In the genomic region with DNA sequence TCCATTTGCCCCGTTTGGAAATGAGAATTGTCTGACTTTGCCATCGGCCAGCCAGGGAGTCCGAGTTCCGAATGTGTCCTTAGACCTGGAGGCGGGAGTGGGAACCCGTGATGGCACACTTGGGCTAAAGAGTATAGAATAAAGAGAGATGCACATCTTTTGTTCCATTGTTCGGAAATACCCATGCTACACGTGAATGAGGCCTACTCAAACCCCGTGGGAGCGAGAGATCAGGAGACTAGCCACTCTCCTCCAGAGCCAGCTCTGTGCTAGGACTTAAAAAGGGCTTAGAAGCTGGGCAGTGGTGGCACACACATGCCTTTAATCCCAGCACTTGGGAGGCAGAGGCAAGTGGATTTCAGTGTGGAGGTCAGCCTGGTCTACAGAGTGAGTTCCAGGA, we compare ENCODE assay signal across 9 mouse cellular contexts. TPM values are rescaled to one million over a fixed set of nuclear protein-coding genes. Genes with fewer than 3 reads are reported as not detected.
DNase-seq lines count a peak whose midpoint lies in the region; ATAC-seq and TF ChIP-seq lines count a peak whose summit lies in the region.
"Had no signal": no experiment of that assay in that cellular context is flagged by ENCODE, and none has a peak within 500 bp of the region (broad histone marks: within the 10 kb centered on the region; RNA-seq: fewer than 3 reads in every experiment).

No protein-coding gene starts in this region.

- no peak overlapping the region for H3K4me2 ChIP-seq in kidney, postnatal 0 days (ENCODE audit: low read length)
- no peak overlapping the region for H3K4me2 ChIP-seq in intestine, embryonic 16.5 days (ENCODE audit: low read depth, low read length)

- peaks cover 4% of the 10 kb centered on the region; the same call in 1 of the 2 replicates for H3K36me3 ChIP-seq in kidney, postnatal 0 days (ENCODE audit: insufficient read depth, low read length)
- H3K36me3 ChIP-seq in intestine, embryonic 16.5 days (ENCODE audit: control insufficient read depth, insufficient read depth, low read length) = no peaks in the 10 kb centered on the region; the same call in 1 of the 2 replicates

- peaks cover 40% of the 10 kb centered on the region for H3K4me1 ChIP-seq in cerebellum, adult 2 months (ENCODE audit: control insufficient read depth, insufficient read depth, low read length)
- H3K4me1 ChIP-seq in kidney, postnatal 0 days (replicated peaks; ENCODE audit: insufficient read depth, low read length) = peaks cover 23% of the 10 kb centered on the region
- peaks cover 8% of the 10 kb centered on the region; the same call in 1 of the 2 replicates for H3K4me1 ChIP-seq in cortical plate, adult 2 months (ENCODE audit: control insufficient read depth, insufficient read depth, low read length)
- H3K4me1 ChIP-seq in intestine, embryonic 16.5 days (ENCODE audit: control insufficient read depth, insufficient read depth, low read length) = peaks cover 86% of the 10 kb centered on the region

- H3K27me3 ChIP-seq in cerebellum, adult 2 months (ENCODE audit: control insufficient read depth, insufficient read depth, low read length) = no peaks in the 10 kb centered on the region
- H3K27me3 ChIP-seq in kidney, postnatal 0 days (ENCODE audit: insufficient read depth, low read length) = no peaks in the 10 kb centered on the region
- H3K27me3 ChIP-seq in intestine, embryonic 16.5 days (replicated peaks; ENCODE audit: control insufficient read depth, insufficient read depth, low read length) = no peaks in the 10 kb centered on the region

- no peak overlapping the region for H3K4me3 ChIP-seq in cerebellum, adult 2 months (replicated peaks; ENCODE audit: insufficient read depth, low read depth, low read length)
- no peak overlapping the region for H3K4me3 ChIP-seq in kidney, postnatal 0 days (replicated peaks; ENCODE audit: low read depth, low read length)
- no peak overlapping the region for H3K4me3 ChIP-seq in cortical plate, adult 2 months (ENCODE audit: insufficient read depth, low read length)
- no peak overlapping the region for H3K4me3 ChIP-seq in intestine, embryonic 16.5 days (ENCODE audit: low read length)

- no peaks in the 10 kb centered on the region for H3K9me3 ChIP-seq in kidney, postnatal 0 days (replicated peaks; ENCODE audit: low read length)
- no peaks in the 10 kb centered on the region for H3K9me3 ChIP-seq in intestine, embryonic 16.5 days (ENCODE audit: control insufficient read depth, low read length)

- DNase-seq in cerebellum, adult 2 months = no peak
- DNase-seq in cerebellum, adult 9-10 months = no peak
- no peak for DNase-seq in kidney, postnatal 0 days (ENCODE audit: low spot score)
- no peak for DNase-seq in kidney, adult 11 months
- DNase-seq in embryo, embryonic 11 days = no peak
- DNase-seq in layer of hippocampus, postnatal 14 days (ENCODE audit: low spot score in 2 of 2) = no peak

- peak overlapping the region; percentile 79 for H3K27ac ChIP-seq in cerebellum, adult 2 months (ENCODE audit: insufficient read depth, low read length)
- H3K27ac ChIP-seq in kidney, postnatal 0 days = peak overlapping the region; percentile 81
- peak overlapping the region; percentile 6 for H3K27ac ChIP-seq in cortical plate, adult 2 months (ENCODE audit: insufficient read depth, low read length)
- peak overlapping the region; percentile 89 for H3K27ac ChIP-seq in intestine, embryonic 16.5 days (ENCODE audit: low read length)

- H3K9ac ChIP-seq in kidney, postnatal 0 days (ENCODE audit: low read depth, low read length) = no peak overlapping the region
- 0 out of 2 replicates have a peak overlapping the region, but pooled peaks have one; percentile 21 for H3K9ac ChIP-seq in intestine, embryonic 16.5 days (ENCODE audit: low read depth, low read length)

- TF ChIP-seq CTCF in cerebellum, adult 2 months (IDR thresholded peaks at IDR 0.05; ENCODE audit: borderline replicate concordance, insufficient read depth, low read depth, low read length) = no peak
- no peak for TF ChIP-seq CTCF in kidney, postnatal 0 days (IDR thresholded peaks at IDR 0.05; ENCODE audit: low read depth)
- TF ChIP-seq CTCF in cortical plate, adult 2 months (IDR thresholded peaks at IDR 0.05; ENCODE audit: extremely low read depth, insufficient read depth, low read length) = no peak

- TF ChIP-seq POLR2A in cerebellum, adult 2 months (IDR thresholded peaks at IDR 0.05; ENCODE audit: borderline replicate concordance, insufficient read depth, low read length) = no peak
- TF ChIP-seq POLR2A in cortical plate, adult 2 months (IDR thresholded peaks at IDR 0.05; ENCODE audit: extremely low read depth, insufficient read depth, low read length) = no peak

- 80% methylated on average over 10 of the region's 10 CpGs for WGBS in cerebellum, adult 2 months
- 72% methylated on average over 10 of the region's 10 CpGs for WGBS in kidney, postnatal 0 days
- 78% methylated on average over 10 of the region's 10 CpGs for WGBS in intestine, embryonic 16.5 days

- ATAC-seq in kidney, postnatal 0 days (replicated peaks; ENCODE audit: low FRiP score, low read depth) = no peak
- no peak for ATAC-seq in intestine, embryonic 16.5 days
- ATAC-seq: forebrain, embryonic 16.5 days had no signal

RNA-seq across cellular contexts. Expression of gene Naglu, which starts 10.3 kb away (rescaled TPM):
- 12.7 and 15.8 TPM in 2 replicates for polyA plus RNA-seq in cerebellum, adult 2 months (2012; rRNA removed)
- polyA plus RNA-seq in kidney, postnatal 0 days (2015; fragmentation: Nextera tagmentation; extraction: Ambion mirVana) = 26.5 and 28.0 TPM in 2 replicates
- 10.3 and 10.7 TPM in 2 replicates for polyA plus RNA-seq in cortical plate, adult 2 months (2012; rRNA removed)
- polyA plus RNA-seq in intestine, embryonic 16.5 days (2015; fragmentation: Nextera tagmentation; extraction: Ambion mirVana) = 14.7 and 18.2 TPM in 2 replicates
- 10 to 100 TPM in 1 of 2 experiments, 1 to 10 TPM in 1; 9.3 to 10.3 TPM for total RNA-seq in layer of hippocampus, postnatal 14 days (2021)

RNA-seq across cellular contexts. Expression of gene Hsd17b1, which starts 18.7 kb away (rescaled TPM):
- 0.84 and 0.93 TPM in 2 replicates for polyA plus RNA-seq in cerebellum, adult 2 months (2012; rRNA removed)
- polyA plus RNA-seq in kidney, postnatal 0 days (2015; fragmentation: Nextera tagmentation; extraction: Ambion mirVana) = 0.13 and 0.42 TPM in 2 replicates
- 0.21 and 0.42 TPM in 2 replicates for polyA plus RNA-seq in cortical plate, adult 2 months (2012; rRNA removed)
- 0.10 and 0.16 TPM in 2 replicates for polyA plus RNA-seq in intestine, embryonic 16.5 days (2015; fragmentation: Nextera tagmentation; extraction: Ambion mirVana)
- under 1 TPM; 0.38 to 0.81 TPM for total RNA-seq in layer of hippocampus, postnatal 14 days (2021)

RNA-seq across cellular contexts. Expression of gene Coasy, which starts 22.9 kb away (rescaled TPM):
- 34.1 and 36.7 TPM in 2 replicates for polyA plus RNA-seq in cerebellum, adult 2 months (2012; rRNA removed)
- polyA plus RNA-seq in kidney, postnatal 0 days (2015; fragmentation: Nextera tagmentation; extraction: Ambion mirVana) = 55.3 and 55.9 TPM in 2 replicates
- polyA plus RNA-seq in cortical plate, adult 2 months (2012; rRNA removed) = 34.4 and 35.4 TPM in 2 replicates
- polyA plus RNA-seq in intestine, embryonic 16.5 days (2015; fragmentation: Nextera tagmentation; extraction: Ambion mirVana) = 44.4 and 47.1 TPM in 2 replicates
- 10 to 100 TPM; 32.6 to 35.7 TPM for total RNA-seq in layer of hippocampus, postnatal 14 days (2021)

RNA-seq across cellular contexts. Expression of gene Mlx, which starts 27.6 kb away (rescaled TPM):
- 54.9 and 55.8 TPM in 2 replicates for polyA plus RNA-seq in cerebellum, adult 2 months (2012; rRNA removed)
- 45.7 and 46.0 TPM in 2 replicates for polyA plus RNA-seq in kidney, postnatal 0 days (2015; fragmentation: Nextera tagmentation; extraction: Ambion mirVana)
- polyA plus RNA-seq in cortical plate, adult 2 months (2012; rRNA removed) = 46.9 and 53.1 TPM in 2 replicates
- 78.6 and 87.5 TPM in 2 replicates for polyA plus RNA-seq in intestine, embryonic 16.5 days (2015; fragmentation: Nextera tagmentation; extraction: Ambion mirVana)
- 10 to 100 TPM; 46.3 to 49.6 TPM for total RNA-seq in layer of hippocampus, postnatal 14 days (2021)

RNA-seq across cellular contexts. Expression of gene Psmc3ip, which starts 35.8 kb away (rescaled TPM):
- polyA plus RNA-seq in cerebellum, adult 2 months (2012; rRNA removed) = 4.7 and 5.3 TPM in 2 replicates
- polyA plus RNA-seq in kidney, postnatal 0 days (2015; fragmentation: Nextera tagmentation; extraction: Ambion mirVana) = 23.2 and 26.4 TPM in 2 replicates
- 3.5 and 3.8 TPM in 2 replicates for polyA plus RNA-seq in cortical plate, adult 2 months (2012; rRNA removed)
- 15.0 and 18.1 TPM in 2 replicates for polyA plus RNA-seq in intestine, embryonic 16.5 days (2015; fragmentation: Nextera tagmentation; extraction: Ambion mirVana)
- total RNA-seq in layer of hippocampus, postnatal 14 days (2021) = 1 to 10 TPM; 2.7 to 4.9 TPM

Comparison
In these comparisons a context has a peak if more than half of its experiments do, and no peak if none do; other contexts are left out.
1. H3K27ac ChIP-seq: peak in every context shown above with its lines; median percentile 89 in intestine, embryonic 16.5 days; 81 in kidney, postnatal 0 days; 79 in cerebellum, adult 2 months; 6 in cortical plate, adult 2 months.